Mouse (Mus musculus) limb, embryonic 13.5 days (tissue): ENCODE data around the gene Sirt4. TPM values are rescaled to one million over a fixed set of nuclear protein-coding genes. Genes with fewer than 3 reads are reported as not detected.
"Not testable (repeated sequence)": the region's sequence is repeated elsewhere in the genome, so short reads cannot be mapped to it uniquely, and the experiment has no call there.

Experiments
- ATAC-seq: fragments of 200-750 bp; cut with Nextera tagmentation; 2 replicates; pipeline ENCODE4 v1.8.0; 2017; ENCODE audit warnings: low read depth, moderate number of reproducible peaks, moderate TSS enrichment; ENCODE audit not compliant: low FRiP score
- H3K27ac ChIP-seq: fragments of 300-500 bp; sonication (generic); 2 replicates; pipeline ENCODE4 v1.5.1; 2015; ENCODE audit warnings: inconsistent platforms, mild to moderate bottlenecking, moderate library complexity
- H3K27me3 ChIP-seq: fragments of 300-500 bp; sonication (generic); 2 replicates; pipeline ENCODE4 v1.6.1; 2015; ENCODE audit warnings: mild to moderate bottlenecking, inconsistent platforms
- H3K36me3 ChIP-seq: fragments of 300-500 bp; sonication (generic); 2 replicates; pipeline ENCODE4 v1.6.1; 2015; ENCODE audit warnings: inconsistent platforms, mild to moderate bottlenecking, moderate library complexity
- H3K4me1 ChIP-seq: fragments of 300-500 bp; sonication (generic); 2 replicates; pipeline ENCODE4 v1.6.1; 2015; ENCODE audit warnings: inconsistent platforms
- H3K4me2 ChIP-seq: fragments of 300-500 bp; sonication (generic); replicated peaks from 2 replicates; pipeline ENCODE4 v1.6.1; 2015; ENCODE audit warnings: inconsistent platforms, mild to moderate bottlenecking, moderate library complexity
- H3K4me3 ChIP-seq: fragments of 300-500 bp; sonication (generic); 2 replicates; pipeline ENCODE4 v1.5.1; 2015; ENCODE audit warnings: moderate library complexity, mild to moderate bottlenecking, inconsistent platforms
- H3K9ac ChIP-seq: fragments of 300-500 bp; sonication (generic); 2 replicates; pipeline ENCODE4 v1.6.1; 2015; ENCODE audit warnings: mild to moderate bottlenecking, inconsistent platforms
- H3K9me3 ChIP-seq: fragments of 300-500 bp; sonication (generic); 2 replicates; pipeline ENCODE4 v1.6.1; 2016; ENCODE audit warnings: inconsistent platforms
- WGBS: fragments of 180-500 bp; shearing (Covaris S2); methylation state at CpG from one replicate; pipeline ENCODE4 v1.1.7; 2015; 5-methylcytosine and 5-hydroxymethylcytosine counted together
- polyA plus RNA-seq: library from polyadenylated mRNA; unstranded; fragments of >200 nt; fragmentation: Nextera tagmentation; extraction: Ambion mirVana; gene quantifications from 2 replicates; pipeline ENCODE4 v1.2.1, GENCODE M21; 2015

Sirt4 gene
- polyA plus RNA-seq, 1 experiment from 2014 or later, result 27.5 TPM

- H3K36me3 ChIP-seq, result peaks cover 19% of the 10 kb centered on the region; the same call in 1 of the 2 replicates
- WGBS, result 69% methylated on average over 15 of the region's 15 CpGs
- no peak overlapping the region for H3K4me3 ChIP-seq
- peaks cover 63% of the 10 kb centered on the region for H3K4me1 ChIP-seq
- ATAC-seq, result no peak
- H3K27ac ChIP-seq, result peak overlapping the region; percentile 84
- H3K9ac ChIP-seq, result peak overlapping the region; percentile 19; the same call in 1 of the 2 replicates
- H3K27me3 ChIP-seq, result no peaks in the 10 kb centered on the region
- H3K9me3 ChIP-seq, result no peaks in the 10 kb centered on the region
- no peak overlapping the region for H3K4me2 ChIP-seq
Measured at GRCm38 (mm10) chr5:115522981-115523499, 38.5 kb upstream of the Sirt4 start.

- H3K4me3 ChIP-seq, result no peak overlapping the region
- no peak overlapping the region for H3K9ac ChIP-seq
- 0 out of 2 replicates have a peak overlapping the region, but pooled peaks have one; percentile 14 for H3K4me2 ChIP-seq
- 67% methylated on average over 4 of the region's 4 CpGs for WGBS
- H3K27ac ChIP-seq, result peak overlapping the region; percentile 84
- peaks cover 63% of the 10 kb centered on the region for H3K4me1 ChIP-seq
- H3K36me3 ChIP-seq, result peaks cover 21% of the 10 kb centered on the region; the same call in 1 of the 2 replicates
- no peaks in the 10 kb centered on the region for H3K27me3 ChIP-seq
- no peaks in the 10 kb centered on the region for H3K9me3 ChIP-seq
- no peak for ATAC-seq
Measured at GRCm38 (mm10) chr5:115522531-115522930, 38.0 kb upstream of the Sirt4 start.

DNA sequence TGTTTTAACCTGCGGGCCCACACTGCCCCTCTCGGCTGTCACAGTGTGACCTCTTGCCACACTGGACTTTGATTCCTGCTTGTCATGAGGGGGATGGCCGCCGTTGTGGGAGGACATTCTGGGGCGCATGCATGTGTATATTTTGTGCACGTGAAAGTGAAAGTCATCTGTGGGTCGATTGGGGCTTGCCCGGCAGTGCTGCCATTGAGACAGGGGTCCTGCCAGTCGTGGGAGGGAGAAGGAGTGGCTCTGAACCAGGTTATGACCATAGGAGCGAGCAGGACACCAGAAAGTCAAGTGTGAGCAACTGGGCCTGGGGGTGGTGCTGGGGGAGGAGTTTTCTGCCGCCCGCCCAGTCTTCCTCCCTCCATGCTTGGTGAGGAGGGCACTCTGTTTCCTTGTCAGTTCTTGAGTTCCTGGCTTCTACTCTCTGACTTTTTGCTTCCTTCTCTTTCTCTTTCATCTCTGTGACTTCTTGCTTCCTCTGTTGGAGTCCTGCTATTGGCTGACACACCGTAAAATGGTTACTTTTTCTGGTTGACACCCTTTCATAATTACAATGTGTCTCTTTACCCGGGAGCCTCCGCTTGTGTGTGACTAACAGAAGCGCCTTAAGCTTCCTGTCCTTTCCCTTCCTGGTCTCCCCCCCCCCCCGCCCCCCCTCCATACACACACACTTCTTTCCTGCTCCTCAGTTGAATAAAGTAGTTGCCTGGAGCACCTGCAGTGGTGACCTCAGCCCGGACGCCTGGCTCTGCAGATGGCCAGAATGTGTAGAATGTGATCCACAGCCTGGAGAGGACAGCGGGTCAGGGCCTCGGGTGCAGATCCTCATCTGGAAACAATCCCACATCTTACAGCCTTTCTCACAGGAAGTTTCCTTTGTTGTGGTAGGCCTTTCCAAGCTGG lies 37.3 kb upstream of the Sirt4 start:
- H3K27me3 ChIP-seq, result no peaks in the 10 kb centered on the region
- 47% methylated on average over 20 of the region's 21 CpGs for WGBS
- H3K4me2 ChIP-seq, result 0 out of 2 replicates have a peak overlapping the region, but pooled peaks have one; percentile 14
- H3K27ac ChIP-seq, result peak overlapping the region; percentile 84
- no peaks in the 10 kb centered on the region for H3K9me3 ChIP-seq
- H3K4me1 ChIP-seq, result peaks cover 62% of the 10 kb centered on the region
- no peak overlapping the region for H3K9ac ChIP-seq
- peaks cover 25% of the 10 kb centered on the region; the same call in 1 of the 2 replicates for H3K36me3 ChIP-seq
- no peak overlapping the region for H3K4me3 ChIP-seq
- ATAC-seq, result no peak

- Histone ChIP-seq H3K4me2 (no peak overlapping the region), H3K27me3 (no peaks in the 10 kb centered on the region), H3K4me1 (peaks cover 59% of the 10 kb centered on the region), H3K27ac (peak overlapping the region; percentile 48; the same call in 1 of the 2 replicates), H3K9me3 (no peaks in the 10 kb centered on the region), H3K9ac (no peak overlapping the region), H3K4me3 (no peak overlapping the region), H3K36me3 (peaks cover 29% of the 10 kb centered on the region)
- WGBS, result 67% methylated on average over 21 of the region's 21 CpGs
- no peak for ATAC-seq
Measured at GRCm38 (mm10) chr5:115520325-115520869, 35.9 kb upstream of the Sirt4 start.

DNA sequence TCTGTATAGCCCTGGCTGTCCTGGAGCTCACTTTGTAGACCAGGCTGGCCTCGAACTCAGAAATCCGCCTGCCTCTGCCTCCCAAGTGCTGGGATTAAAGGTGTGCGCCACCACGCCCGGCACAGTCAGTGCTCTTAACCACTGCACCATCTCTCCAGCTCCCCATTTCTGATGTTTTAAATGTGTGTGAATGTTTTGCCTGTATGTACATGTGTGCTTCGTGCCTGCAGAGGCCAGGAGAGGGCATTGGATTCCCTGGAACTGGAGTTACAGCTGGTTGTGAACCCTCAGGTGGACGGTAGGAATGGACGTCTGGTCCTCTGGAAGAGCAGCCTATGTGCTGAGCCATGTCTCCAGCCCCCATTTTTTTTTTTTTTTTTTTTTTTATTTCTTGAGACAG lies 33.7 kb upstream of the Sirt4 start:
- not testable (repeated sequence) for H3K4me3 ChIP-seq, ATAC-seq, H3K27me3 ChIP-seq, H3K27ac ChIP-seq, H3K9ac ChIP-seq, H3K4me2 ChIP-seq, H3K9me3 ChIP-seq
- Histone ChIP-seq H3K4me1 (peaks cover 59% of the 10 kb centered on the region), H3K36me3 (peaks cover 31% of the 10 kb centered on the region)
- 97% methylated on average over 8 of the region's 8 CpGs for WGBS

GRCm38 (mm10) chr5:115517501-115517900 lies 33.0 kb upstream of the Sirt4 start:
- H3K4me2 ChIP-seq, result no peak overlapping the region
- H3K27me3 ChIP-seq, result no peaks in the 10 kb centered on the region
- H3K9me3 ChIP-seq, result no peaks in the 10 kb centered on the region
- H3K9ac ChIP-seq, result no peak overlapping the region
- no peak overlapping the region for H3K27ac ChIP-seq
- H3K4me3 ChIP-seq, result no peak overlapping the region
- peaks cover 54% of the 10 kb centered on the region for H3K4me1 ChIP-seq
- peaks cover 36% of the 10 kb centered on the region for H3K36me3 ChIP-seq
- ATAC-seq, result no peak
- 89% methylated on average over 9 of the region's 9 CpGs for WGBS

DNA sequence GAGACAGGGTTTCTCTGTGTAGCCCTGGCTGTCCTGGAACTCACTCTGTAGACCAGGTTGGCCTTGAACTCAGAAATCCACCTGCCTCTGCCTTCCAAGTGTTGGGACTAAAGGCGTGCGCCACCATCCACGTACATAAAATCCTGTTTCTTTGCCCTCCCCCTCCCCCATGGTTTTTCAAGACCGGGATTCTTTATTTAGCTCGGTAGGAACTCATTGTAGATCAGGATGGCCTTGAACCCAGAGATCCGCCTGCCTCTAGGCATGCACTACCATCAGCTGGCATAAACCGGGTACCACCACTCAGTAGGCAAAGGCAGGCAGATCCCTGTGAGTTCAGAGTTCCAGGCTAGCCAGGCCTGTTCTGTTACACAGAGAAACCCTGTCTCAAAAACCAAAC lies 32.4 kb upstream of the Sirt4 start:
- no peaks in the 10 kb centered on the region for H3K9me3 ChIP-seq
- H3K27ac ChIP-seq, result no peak overlapping the region; the same call in 1 of the 2 replicates
- WGBS, result 89% methylated on average over 7 of the region's 7 CpGs
- peaks cover 51% of the 10 kb centered on the region for H3K4me1 ChIP-seq
- H3K36me3 ChIP-seq, result peaks cover 39% of the 10 kb centered on the region
- H3K4me3 ChIP-seq, result no peak overlapping the region
- no peaks in the 10 kb centered on the region for H3K27me3 ChIP-seq
- no peak overlapping the region for H3K9ac ChIP-seq
- H3K4me2 ChIP-seq, result no peak overlapping the region
- ATAC-seq, result no peak

GRCm38 (mm10) chr5:115516081-115516907 lies 31.8 kb upstream of the Sirt4 start:
- Histone ChIP-seq H3K4me1 (peaks cover 50% of the 10 kb centered on the region), H3K27ac (peak overlapping the region; percentile 44; the same call in 1 of the 2 replicates), H3K36me3 (peaks cover 39% of the 10 kb centered on the region), H3K4me3 (no peak overlapping the region), H3K27me3 (no peaks in the 10 kb centered on the region), H3K4me2 (no peak overlapping the region), H3K9me3 (no peaks in the 10 kb centered on the region), H3K9ac (no peak overlapping the region)
- 87% methylated on average over 32 of the region's 32 CpGs for WGBS
- ATAC-seq, result no peak

DNA sequence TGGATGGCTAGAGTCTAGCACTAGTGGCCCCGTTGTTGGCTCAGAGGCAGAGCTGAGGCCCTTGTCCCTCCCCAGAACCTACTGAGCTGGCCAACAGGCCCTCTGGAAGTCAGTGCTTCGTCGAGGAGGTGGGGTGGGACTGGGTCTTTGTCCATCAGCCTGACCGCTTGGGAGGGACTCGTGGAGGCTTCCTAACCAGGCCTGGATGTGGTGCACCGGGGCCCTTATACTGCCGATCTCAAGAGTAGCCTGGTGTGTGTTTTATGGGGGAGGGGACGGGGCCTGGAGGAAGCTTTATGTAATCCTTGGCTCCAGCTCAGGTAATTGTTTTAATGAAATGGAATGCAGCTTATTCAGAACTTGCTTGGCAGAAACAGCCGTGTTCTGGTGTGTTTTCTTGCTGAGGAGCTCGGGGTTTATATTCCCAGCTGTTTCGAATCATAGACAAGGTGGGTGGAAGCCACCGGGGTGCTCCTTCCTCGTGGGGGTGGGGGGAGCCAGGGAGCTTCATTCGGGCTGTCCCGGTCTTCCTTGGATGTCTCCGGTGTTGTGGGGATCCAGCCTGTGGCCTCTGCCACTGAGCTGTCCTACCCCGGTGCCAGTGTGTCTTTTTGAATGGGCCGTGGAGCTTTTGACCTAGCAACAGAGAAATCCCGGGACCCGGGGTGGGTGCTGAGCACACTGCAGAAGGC lies 30.5 kb upstream of the Sirt4 start:
- Histone ChIP-seq H3K9me3 (no peaks in the 10 kb centered on the region), H3K36me3 (peaks cover 36% of the 10 kb centered on the region), H3K27me3 (no peaks in the 10 kb centered on the region), H3K4me3 (peak overlapping the region; percentile 10), H3K9ac (peak overlapping the region; percentile 53), H3K27ac (peak overlapping the region; percentile 93), H3K4me1 (peaks cover 50% of the 10 kb centered on the region), H3K4me2 (peak overlapping the region; percentile 57)
- ATAC-seq, result peak; percentile 83
- WGBS, result 23% methylated on average over 20 of the region's 20 CpGs

DNA sequence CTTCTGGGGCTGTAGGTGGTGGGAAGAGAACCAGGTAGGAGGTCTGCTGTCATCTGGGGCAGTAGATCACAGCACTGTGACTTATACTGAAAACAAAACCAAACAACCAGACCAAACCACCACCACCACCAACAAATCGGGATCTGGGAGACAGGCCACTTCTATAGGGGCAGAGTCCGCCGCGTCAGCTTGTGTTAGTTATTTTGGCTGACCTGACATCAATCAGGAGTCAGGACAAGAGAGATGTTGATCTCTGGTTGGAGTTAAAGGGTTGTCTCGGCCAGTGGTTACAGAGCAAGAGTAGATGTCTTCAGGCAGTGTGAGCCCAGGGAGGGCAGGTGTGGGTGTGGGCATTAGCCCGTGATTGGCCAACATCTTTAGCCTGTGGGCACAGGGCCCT lies 29.8 kb upstream of the Sirt4 start:
- H3K4me2 ChIP-seq, result peak overlapping the region; percentile 57
- 66% methylated on average over 6 of the region's 6 CpGs for WGBS
- peak overlapping the region; percentile 53; the same call in 1 of the 2 replicates for H3K9ac ChIP-seq
- no peaks in the 10 kb centered on the region for H3K9me3 ChIP-seq
- peak overlapping the region; percentile 10; the same call in 1 of the 2 replicates for H3K4me3 ChIP-seq
- H3K4me1 ChIP-seq, result peaks cover 55% of the 10 kb centered on the region
- no peaks in the 10 kb centered on the region for H3K27me3 ChIP-seq
- peak overlapping the region; percentile 93 for H3K27ac ChIP-seq
- peaks cover 36% of the 10 kb centered on the region for H3K36me3 ChIP-seq
- ATAC-seq, result 0 out of 2 replicates have a peak, but pooled peaks have one; percentile 3

DNA sequence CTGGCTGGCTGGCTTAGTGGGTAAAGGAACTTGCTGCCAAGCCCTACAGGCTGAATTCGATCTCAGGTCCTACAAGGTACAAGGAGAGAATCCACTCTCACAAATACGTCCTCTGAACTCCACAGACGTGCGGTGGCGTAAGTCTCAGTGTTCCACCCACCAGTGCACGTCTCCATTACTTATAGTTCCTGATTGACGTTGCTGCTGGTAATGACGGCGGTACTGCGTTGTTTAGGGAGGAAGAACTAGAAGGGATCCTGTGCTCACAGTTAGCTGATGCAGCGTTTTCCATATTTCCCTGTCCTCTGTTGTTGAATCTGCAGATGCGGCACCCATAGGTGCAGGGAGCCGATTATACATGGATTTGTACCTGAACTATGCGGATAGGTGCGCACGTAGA lies 29.2 kb upstream of the Sirt4 start:
- Histone ChIP-seq H3K36me3 (peaks cover 31% of the 10 kb centered on the region), H3K4me1 (peaks cover 61% of the 10 kb centered on the region), H3K27me3 (no peaks in the 10 kb centered on the region), H3K27ac (peak overlapping the region; percentile 93), H3K9ac (no peak overlapping the region), H3K4me3 (no peak overlapping the region), H3K9me3 (no peaks in the 10 kb centered on the region), H3K4me2 (no peak overlapping the region)
- ATAC-seq, result no peak
- 91% methylated on average over 16 of the region's 16 CpGs for WGBS
